Mouse (Mus musculus) kidney, adult 11 months (tissue): ENCODE measurements around the gene Col8a1.

Experiments used
- DNase-seq: peaks from one replicate; pipeline ENCODE4 v3.0.0; 2022

The Col8a1 gene

GRCm38 (mm10) chr16:57669348-57669747 is 85.2 kb downstream of the Col8a1 start:
- DNase-seq: peak; percentile 21

- DNase-seq: peak; percentile 9
Observed at GRCm38 (mm10) chr16:57662661-57663060, 91.9 kb downstream of the Col8a1 start.

- peak; percentile 64 for DNase-seq
Observed at GRCm38 (mm10) chr16:57649888-57650287, 104.6 kb downstream of the Col8a1 start.

GRCm38 (mm10) chr16:57641346-57641885 is 113.1 kb downstream of the Col8a1 start:
- no peak for DNase-seq

- no peak for DNase-seq
Observed at GRCm38 (mm10) chr16:57634766-57635165, 119.8 kb downstream of the Col8a1 start.

GRCm38 (mm10) chr16:57634191-57634590 is 120.3 kb downstream of the Col8a1 start:
- DNase-seq: peak; percentile 41

- DNase-seq: no peak
Observed at GRCm38 (mm10) chr16:57611768-57612167, 142.8 kb downstream of the Col8a1 start.

GRCm38 (mm10) chr16:57606444-57607227 is 147.9 kb downstream of the Col8a1 start, which contains the start of gene Cmss1:
Gene Cmss1 (minus strand): TSS chr16:57606864.
- DNase-seq: peak; percentile 69

GRCm38 (mm10) chr16:57601031-57601430 is 153.5 kb downstream of the Col8a1 start:
- DNase-seq: no peak

GRCm38 (mm10) chr16:57597295-57597957 is 157.1 kb downstream of the Col8a1 start:
- DNase-seq: no peak

GRCm38 (mm10) chr16:57593422-57594157 is 160.9 kb downstream of the Col8a1 start:
- DNase-seq: peak; percentile 6

GRCm38 (mm10) chr16:57585201-57585600 is 169.3 kb downstream of the Col8a1 start:
- DNase-seq: no peak

GRCm38 (mm10) chr16:57582008-57582407 is 172.5 kb downstream of the Col8a1 start:
- peak; percentile 51 for DNase-seq

- DNase-seq: peak; percentile 19
Observed at GRCm38 (mm10) chr16:57580041-57580440, 174.5 kb downstream of the Col8a1 start.

- no peak for DNase-seq
Observed at GRCm38 (mm10) chr16:57577519-57577918, 177.0 kb downstream of the Col8a1 start.

- no peak for DNase-seq
Observed at GRCm38 (mm10) chr16:57575764-57576388, 178.7 kb downstream of the Col8a1 start.
